Mouse (Mus musculus): Measurements from ENCODE around the gene 4921530L21Rik.

Gene 4921530L21Rik

DNA sequence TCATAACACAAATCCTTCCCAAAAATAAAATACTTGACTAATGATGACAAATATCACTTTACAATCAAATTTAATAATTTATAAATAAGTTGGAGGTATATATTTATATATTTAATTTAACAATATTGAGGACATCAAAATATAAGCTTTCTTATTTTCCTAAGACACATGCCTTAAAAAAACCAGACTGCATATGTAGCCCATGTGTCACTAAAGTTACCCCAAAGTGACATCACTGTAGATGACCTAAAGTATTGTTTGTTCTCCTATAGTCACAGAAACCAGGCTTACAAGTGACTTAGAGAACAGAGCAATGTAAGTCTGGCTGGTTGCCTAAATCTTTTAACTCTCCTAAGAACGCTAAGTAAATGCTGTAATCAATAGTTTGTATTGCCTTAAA, at the start of gene 4921530L21Rik:
Gene 4921530L21Rik (plus strand): TSS at position 301 of the 400 bp plus-strand sequence.
- no peak for DNase-seq (ENCODE audit: low spot score in 2 of 2)

DNA sequence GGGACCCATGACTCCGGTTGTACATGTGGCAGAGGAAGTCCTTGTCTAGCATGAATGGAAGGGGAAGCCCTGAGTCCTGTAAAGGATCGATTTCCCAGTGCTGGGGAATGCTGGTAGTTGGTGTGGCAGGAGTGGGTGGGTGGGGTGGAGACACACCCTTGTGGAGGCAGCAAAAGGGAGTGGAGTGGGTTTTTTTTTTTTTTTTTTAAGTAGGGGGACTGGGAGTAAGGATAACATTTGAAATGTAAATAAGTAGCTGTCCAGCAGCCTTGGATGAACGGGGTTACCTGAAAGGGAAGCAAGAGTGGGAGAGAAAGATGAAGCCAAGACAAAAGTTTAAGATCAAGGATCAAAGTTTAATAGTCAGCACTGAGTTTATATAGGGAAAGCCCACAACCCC, 47.2 kb upstream of the 4921530L21Rik start:
- DNase-seq (ENCODE audit: low spot score in 2 of 2), result no peak

- no peak for DNase-seq (ENCODE audit: low spot score in 2 of 2)
These were observed 18.1 kb upstream of the 4921530L21Rik start for GRCm38 (mm10) chr14:95862981-95863380.

DNA sequence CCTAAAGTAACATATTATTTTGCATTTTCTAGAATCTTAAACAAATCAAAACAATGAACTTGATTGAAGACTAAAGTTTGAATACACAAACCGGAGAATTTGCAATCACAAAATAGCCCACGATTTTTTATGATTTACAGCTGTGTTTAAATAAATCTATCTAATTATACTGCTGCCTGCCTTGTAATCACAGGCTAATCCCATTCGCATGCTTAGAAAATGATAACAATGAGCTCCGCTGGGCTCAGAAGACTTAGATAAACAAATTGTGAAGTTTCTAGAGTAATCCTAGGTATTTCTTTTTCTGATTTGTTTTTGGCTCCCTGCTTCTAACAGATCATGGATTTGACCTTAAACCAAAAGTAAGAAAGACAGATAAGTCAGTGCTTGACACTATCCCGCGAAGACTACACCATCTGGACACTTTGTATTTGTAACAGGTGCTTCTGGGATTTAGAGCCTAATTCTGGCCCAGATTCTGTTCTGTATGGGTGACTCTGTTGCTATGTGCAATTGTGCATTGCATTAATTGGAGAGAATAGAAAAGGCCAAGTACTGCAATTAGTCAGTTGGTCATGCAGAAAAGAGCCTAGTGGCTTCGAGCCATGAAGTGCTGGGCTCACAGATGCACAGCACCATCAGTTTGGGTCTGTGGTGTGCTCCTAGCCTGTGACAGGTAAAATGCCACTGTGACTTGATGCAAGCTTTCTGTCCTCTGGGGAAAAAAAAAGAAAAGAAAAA, 15.2 kb upstream of the 4921530L21Rik start:
- no peak for DNase-seq (ENCODE audit: low spot score in 2 of 2)

DNA sequence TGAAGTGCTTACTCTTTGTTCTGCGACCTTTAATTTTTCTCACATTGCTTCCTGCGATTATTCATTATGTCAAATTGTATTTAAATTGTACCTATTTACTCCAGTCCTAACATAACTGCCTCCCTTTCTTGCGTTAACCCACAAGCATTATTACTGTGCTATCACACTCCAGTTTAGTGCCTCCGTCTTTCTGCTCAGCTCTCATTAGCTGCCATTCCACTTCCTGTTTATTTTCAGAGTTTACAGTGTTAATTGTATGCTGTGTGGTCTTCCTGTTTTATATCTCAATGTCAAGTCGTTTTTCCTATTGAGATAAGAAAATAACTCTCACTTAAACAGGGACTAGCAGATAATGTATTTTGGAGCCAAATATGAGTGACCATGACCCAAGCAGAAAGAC, 9.0 kb upstream of the 4921530L21Rik start:
- no peak for DNase-seq (ENCODE audit: low spot score in 2 of 2)

DNA sequence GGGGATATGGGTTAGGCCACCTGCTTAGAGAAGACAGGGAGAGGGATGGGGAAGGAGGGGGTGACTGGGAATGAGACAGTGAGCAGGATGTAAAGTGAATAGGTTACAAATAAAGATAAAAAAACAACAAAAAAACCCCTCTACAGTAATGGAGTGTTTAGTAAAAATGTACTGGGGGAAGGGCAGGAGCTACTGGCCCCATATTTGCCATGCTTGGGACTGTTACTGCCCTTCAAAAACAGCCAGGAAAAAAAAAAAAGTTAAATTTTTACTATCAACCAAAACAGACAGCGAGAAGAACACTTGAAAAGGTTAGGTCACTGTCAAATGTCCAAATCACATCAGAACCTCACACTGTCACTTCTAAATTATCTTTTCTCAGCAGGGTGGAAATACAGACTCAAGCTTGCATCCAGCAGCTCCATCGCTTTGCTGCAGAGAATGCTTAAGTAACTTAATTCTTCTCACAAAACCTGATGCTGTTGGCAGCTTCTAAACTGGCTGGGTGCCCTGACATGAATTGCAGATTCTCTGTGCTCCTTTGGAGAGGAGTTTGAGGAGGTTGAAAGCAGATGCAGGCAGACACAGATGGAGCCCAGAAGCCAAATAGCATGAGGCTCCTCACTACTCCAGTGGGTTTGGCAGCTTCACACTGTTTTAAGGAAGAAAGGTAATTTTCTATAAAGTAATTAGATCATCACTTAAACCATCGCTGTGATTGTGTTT, 4.1 kb upstream of the 4921530L21Rik start:
- DNase-seq (ENCODE audit: low spot score in 2 of 2), result peak; percentile 87 to 95

- no peak for DNase-seq (ENCODE audit: low spot score in 2 of 2)
These were observed 3.5 kb upstream of the 4921530L21Rik start for GRCm38 (mm10) chr14:95877548-95877947.

GRCm38 (mm10) chr14:95899458-95899857, 18.4 kb downstream of the 4921530L21Rik start:
- DNase-seq (ENCODE audit: low spot score in 2 of 2), result no peak

- no peak for DNase-seq (ENCODE audit: low spot score in 2 of 2)
These were observed 23.6 kb downstream of the 4921530L21Rik start for GRCm38 (mm10) chr14:95904591-95905095.

DNA sequence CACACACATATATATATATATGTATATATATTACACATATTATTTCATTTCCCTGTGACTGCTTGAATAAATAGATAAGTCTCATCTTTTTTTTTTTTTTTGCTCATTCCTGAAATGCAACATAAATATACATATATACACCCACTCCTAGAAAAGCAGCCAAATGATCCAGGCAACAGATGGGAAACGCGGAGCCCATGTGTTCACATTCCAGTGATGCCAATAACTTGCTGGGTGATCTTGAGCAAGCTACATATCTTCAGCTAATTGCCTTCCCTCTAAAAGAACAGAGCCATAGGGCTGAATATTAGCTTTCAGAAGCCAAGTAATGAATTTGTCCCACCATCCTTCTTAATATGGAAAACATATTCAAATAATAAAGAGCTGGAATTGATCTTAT, 32.2 kb downstream of the 4921530L21Rik start:
- peak; percentile 72 to 94 for DNase-seq (ENCODE audit: low spot score in 2 of 2)

GRCm38 (mm10) chr14:95926742-95927141, 45.7 kb downstream of the 4921530L21Rik start:
- no peak for DNase-seq (ENCODE audit: low spot score in 2 of 2)

DNA sequence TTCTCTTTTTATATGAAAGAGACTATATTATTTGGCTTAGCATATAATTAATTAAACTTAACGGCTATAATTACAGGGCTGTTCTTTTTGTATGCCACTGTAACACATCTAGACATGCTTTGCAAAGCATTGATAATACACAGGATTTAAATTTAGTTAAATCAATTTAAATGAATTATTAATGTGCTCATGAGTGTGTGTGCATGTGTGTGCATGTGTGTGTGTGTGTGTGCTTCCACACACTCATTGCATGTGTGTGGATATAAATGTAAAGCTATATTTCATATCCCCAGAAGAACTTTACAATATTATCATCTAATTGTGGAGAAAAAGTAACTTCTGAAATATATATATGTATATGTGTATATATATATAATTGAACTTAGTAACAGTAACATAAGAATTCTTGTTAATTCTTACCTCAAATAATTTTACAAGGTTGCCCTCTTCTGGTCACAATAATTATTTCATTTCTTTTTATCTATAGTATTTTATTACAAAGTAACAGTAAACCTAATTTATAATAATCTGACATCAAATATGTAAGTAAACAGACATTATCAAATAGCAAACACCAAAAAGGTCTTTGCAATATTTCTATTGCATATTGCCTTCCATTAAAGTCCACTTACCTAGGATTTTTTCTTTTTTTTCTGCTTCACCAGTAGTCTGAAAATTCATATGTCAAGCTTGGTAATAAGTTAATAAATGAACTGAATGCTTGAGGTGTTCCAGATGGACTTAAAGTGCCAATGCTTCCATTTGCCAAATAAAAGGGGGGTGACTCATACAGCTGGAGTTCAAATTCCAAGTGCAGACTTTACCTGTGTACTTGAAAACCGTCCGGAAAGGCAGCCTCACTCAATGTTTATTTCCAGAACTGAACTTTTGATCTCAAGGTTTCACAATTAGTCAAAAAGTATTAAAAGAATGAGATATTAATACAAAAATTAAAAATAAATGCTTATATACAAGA, 47.0 kb downstream of the 4921530L21Rik start:
- DNase-seq (ENCODE audit: low spot score in 2 of 2), result no peak

Data from frontal cortex, postnatal 36 days (tissue).